Mouse (Mus musculus): ENCODE results near the gene Was. TPM values are rescaled to one million over a fixed set of nuclear protein-coding genes. Genes with fewer than 3 reads are reported as not detected.
"Not testable (repeated sequence)": the region's sequence is repeated elsewhere in the genome, so short reads cannot be mapped to it uniquely, and the experiment has no call there.

Was gene
- polyA plus RNA-seq, 1 experiment from 2014 or later, result 0.70 TPM

DNA sequence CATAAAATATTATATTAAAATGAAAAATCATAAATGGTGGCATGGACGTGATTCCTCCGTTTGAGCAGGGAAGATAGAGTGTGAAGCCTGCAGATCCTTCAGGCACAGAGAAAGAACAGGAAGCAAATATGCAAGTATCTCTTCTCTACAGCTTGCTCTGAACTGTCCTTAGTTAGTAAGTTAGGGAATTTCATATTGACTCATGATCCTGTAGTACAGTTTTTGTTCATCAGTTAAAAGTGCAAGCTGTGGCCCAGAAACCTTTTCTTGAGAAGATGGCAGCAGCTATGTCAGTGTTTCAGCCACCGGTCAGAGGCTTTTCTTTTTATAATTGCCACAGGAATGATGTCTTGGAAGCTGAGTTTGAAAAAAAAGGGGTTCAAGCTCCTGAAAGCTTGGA is 14.7 kb upstream of the Was start:
- WGBS, result 88% methylated on average over 3 of the region's 3 CpGs
- Histone ChIP-seq H3K4me2 (ENCODE audit: low read depth, low read length) (no peak overlapping the region), H3K27ac (ENCODE audit: low read length) (no peak overlapping the region), H3K36me3 (ENCODE audit: control insufficient read depth, insufficient read depth, low read length) (no peaks in the 10 kb centered on the region), H3K27me3 (ENCODE audit: control insufficient read depth, insufficient read depth, low read depth, low read length) (no peaks in the 10 kb centered on the region), H3K4me1 (replicated peaks; ENCODE audit: control insufficient read depth, insufficient read depth, low read length) (peaks cover 5% of the 10 kb centered on the region; the same call in 1 of the 2 replicates), H3K4me3 (ENCODE audit: low read length) (no peak overlapping the region), H3K9me3 (ENCODE audit: control insufficient read depth, low read length) (no peaks in the 10 kb centered on the region), H3K9ac (ENCODE audit: low read length) (no peak overlapping the region)
- no peak for ATAC-seq (ENCODE audit: low read depth)

DNA sequence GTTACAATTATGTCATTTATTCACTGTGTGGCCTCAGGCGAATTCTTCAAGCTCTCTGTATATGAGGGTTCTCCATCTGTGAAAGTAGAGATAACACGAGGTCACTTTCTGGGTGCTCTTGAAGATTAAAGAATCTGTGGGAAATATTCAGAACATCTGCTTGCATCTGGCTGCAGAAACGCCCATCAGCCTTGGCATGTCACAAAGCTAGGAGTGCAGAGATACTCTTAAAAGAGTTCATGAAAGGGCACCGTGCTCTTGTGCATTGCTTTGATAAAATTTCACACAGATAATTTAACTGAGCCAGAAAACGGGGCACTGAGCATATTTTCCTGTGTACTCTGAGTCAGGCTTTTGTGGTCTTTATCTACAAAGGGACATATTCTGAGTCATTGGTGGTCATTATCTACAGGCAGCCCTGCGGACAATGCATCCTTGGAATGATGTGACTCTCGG is 11.9 kb upstream of the Was start:
- no peak overlapping the region for H3K27ac ChIP-seq (ENCODE audit: low read length)
- no peaks in the 10 kb centered on the region for H3K27me3 ChIP-seq (ENCODE audit: control insufficient read depth, insufficient read depth, low read depth, low read length)
- WGBS, result 40% methylated on average over 7 of the region's 7 CpGs
- H3K4me1 ChIP-seq (replicated peaks; ENCODE audit: control insufficient read depth, insufficient read depth, low read length), result peaks cover 5% of the 10 kb centered on the region; the same call in 1 of the 2 replicates
- no peaks in the 10 kb centered on the region for H3K36me3 ChIP-seq (ENCODE audit: control insufficient read depth, insufficient read depth, low read length)
- no peaks in the 10 kb centered on the region for H3K9me3 ChIP-seq (ENCODE audit: control insufficient read depth, low read length)
- no peak overlapping the region for H3K9ac ChIP-seq (ENCODE audit: low read length)
- ATAC-seq (ENCODE audit: low read depth), result no peak
- H3K4me2 ChIP-seq (ENCODE audit: low read depth, low read length), result no peak overlapping the region
- H3K4me3 ChIP-seq (ENCODE audit: low read length), result no peak overlapping the region

DNA sequence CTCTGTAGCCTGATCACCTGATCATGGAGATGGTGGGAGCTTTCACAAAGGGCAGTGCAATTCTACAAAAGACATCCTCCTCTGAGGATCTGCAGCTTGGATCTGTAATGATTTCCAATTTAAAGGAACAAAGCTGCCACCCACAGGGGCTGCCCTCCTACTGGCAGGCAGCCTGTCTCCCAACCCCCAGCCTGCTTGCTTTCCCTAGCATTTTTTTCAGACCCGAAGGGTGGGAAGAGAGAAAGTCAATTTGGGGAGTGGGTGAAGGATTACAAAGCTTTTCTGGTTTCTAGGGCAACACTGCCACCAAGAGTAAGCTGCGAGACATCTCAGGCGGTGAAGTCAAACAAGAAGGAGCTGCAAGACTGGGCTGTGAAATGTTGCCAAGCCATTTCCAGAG is 10.7 kb upstream of the Was start:
- H3K4me1 ChIP-seq (replicated peaks; ENCODE audit: control insufficient read depth, insufficient read depth, low read length), result peaks cover 5% of the 10 kb centered on the region; the same call in 1 of the 2 replicates
- no peak for ATAC-seq (ENCODE audit: low read depth)
- no peaks in the 10 kb centered on the region for H3K36me3 ChIP-seq (ENCODE audit: control insufficient read depth, insufficient read depth, low read length)
- no peak overlapping the region for H3K4me2 ChIP-seq (ENCODE audit: low read depth, low read length)
- no peak overlapping the region for H3K9ac ChIP-seq (ENCODE audit: low read length)
- H3K27me3 ChIP-seq (ENCODE audit: control insufficient read depth, insufficient read depth, low read depth, low read length), result no peaks in the 10 kb centered on the region
- no peaks in the 10 kb centered on the region for H3K9me3 ChIP-seq (ENCODE audit: control insufficient read depth, low read length)
- no peak overlapping the region for H3K27ac ChIP-seq (ENCODE audit: low read length)
- WGBS, result 24% methylated on average over 3 of the region's 3 CpGs
- H3K4me3 ChIP-seq (ENCODE audit: low read length), result no peak overlapping the region

DNA sequence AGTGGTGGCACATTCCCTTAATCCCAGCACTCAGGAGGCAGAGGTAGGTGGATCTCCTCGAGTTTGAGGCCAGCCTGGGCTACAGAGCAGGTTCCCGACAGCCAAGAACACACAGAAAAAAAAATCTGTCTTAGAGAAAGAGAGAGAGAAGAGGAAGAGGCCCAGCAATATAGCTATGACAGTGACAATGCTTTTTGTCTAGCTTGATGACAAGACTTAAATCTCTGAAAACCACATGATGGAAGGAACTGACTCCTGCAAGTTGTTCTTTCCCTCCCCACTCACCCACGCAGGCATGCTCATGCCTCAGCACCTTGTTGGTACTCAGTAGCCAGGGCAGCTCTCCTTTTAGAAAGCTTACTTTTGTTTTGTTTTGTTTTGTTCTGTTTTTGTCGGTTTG is 9.1 kb upstream of the Was start:
- Histone ChIP-seq H3K27me3 (ENCODE audit: control insufficient read depth, insufficient read depth, low read depth, low read length) (no peaks in the 10 kb centered on the region), H3K27ac (ENCODE audit: low read length) (no peak overlapping the region), H3K4me2 (ENCODE audit: low read depth, low read length) (no peak overlapping the region), H3K4me3 (ENCODE audit: low read length) (no peak overlapping the region), H3K9me3 (ENCODE audit: control insufficient read depth, low read length) (no peaks in the 10 kb centered on the region), H3K4me1 (replicated peaks; ENCODE audit: control insufficient read depth, insufficient read depth, low read length) (peaks cover 5% of the 10 kb centered on the region; the same call in 1 of the 2 replicates), H3K36me3 (ENCODE audit: control insufficient read depth, insufficient read depth, low read length) (no peaks in the 10 kb centered on the region), H3K9ac (ENCODE audit: low read length) (no peak overlapping the region)
- 43% methylated on average over 4 of the region's 4 CpGs for WGBS
- ATAC-seq (ENCODE audit: low read depth), result no peak

DNA sequence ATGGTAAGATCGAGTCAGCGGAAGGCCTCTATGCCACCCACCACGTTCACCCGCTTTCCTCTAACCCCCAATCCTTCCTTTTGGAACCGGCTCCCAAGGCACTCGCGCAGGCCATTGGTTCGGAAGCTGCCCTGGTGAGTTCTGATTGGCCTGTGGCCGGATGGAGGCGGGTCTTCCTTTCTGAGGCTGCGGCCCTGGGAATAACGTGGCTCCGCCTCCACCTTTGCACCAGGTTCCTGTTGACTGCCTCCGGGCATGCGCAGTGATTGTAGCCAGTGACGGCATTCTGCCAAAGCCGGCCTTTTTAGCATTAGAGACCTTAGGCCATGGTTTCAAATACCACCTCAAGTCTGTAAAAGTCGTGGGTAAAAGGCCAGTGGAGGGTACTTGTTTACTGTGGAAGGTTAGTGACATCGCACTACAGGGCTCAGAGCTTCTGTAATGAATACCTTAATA is 6.5 kb upstream of the Was start:
- Histone ChIP-seq H3K4me1 (replicated peaks; ENCODE audit: control insufficient read depth, insufficient read depth, low read length) (peaks cover 5% of the 10 kb centered on the region; the same call in 1 of the 2 replicates), H3K36me3 (ENCODE audit: control insufficient read depth, insufficient read depth, low read length) (no peaks in the 10 kb centered on the region), H3K27me3 (ENCODE audit: control insufficient read depth, insufficient read depth, low read depth, low read length) (no peaks in the 10 kb centered on the region), H3K4me2 (ENCODE audit: low read depth, low read length) (peak overlapping the region; percentile 54), H3K4me3 (ENCODE audit: low read length) (peak overlapping the region; percentile 36), H3K9me3 (ENCODE audit: control insufficient read depth, low read length) (no peaks in the 10 kb centered on the region), H3K27ac (ENCODE audit: low read length) (peak overlapping the region; percentile 52), H3K9ac (ENCODE audit: low read length) (peak overlapping the region; percentile 46)
- 8% methylated on average over 17 of the region's 19 CpGs for WGBS
- peak; percentile 98 for ATAC-seq (ENCODE audit: low read depth)

DNA sequence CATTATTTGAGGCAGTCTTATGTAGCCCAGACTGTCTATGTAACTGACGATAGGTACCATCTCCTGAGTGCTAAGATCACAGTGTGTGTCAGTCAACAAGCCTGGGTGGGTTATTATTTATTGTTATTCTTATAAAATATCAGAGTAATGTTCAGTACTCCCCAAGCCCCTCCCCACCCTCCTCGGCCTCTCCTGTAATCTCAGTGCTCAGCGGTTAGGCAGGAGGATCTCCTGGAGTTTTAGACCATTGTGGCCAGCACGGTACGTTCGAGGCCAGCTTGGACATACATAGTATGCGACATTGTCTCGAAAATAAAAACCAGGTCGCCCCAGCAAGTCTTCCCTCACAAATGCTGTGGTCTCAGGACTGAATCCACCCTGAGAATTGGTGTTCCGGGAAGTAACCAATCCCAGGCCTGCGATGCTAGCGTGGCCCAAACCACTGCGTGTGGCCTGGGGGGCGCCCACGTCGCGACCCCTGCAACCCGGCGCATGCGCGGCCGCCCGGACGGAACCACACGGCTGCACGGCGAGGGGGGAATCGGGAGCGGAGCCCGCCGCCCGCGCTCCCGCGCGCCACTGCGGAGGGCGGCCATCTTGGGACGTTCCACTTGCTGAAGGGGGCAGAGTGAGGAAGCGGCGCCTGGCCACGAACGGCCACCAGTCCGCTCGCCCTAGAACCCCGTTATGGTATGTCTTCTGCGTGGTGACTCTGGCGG is 5.9 kb upstream of the Was start:
- WGBS, result 15% methylated on average over 16 of the region's 48 CpGs
- not testable (repeated sequence) for H3K9ac ChIP-seq (ENCODE audit: low read length); H3K27me3 ChIP-seq (ENCODE audit: control insufficient read depth, insufficient read depth, low read depth, low read length); H3K9me3 ChIP-seq (ENCODE audit: control insufficient read depth, low read length); H3K36me3 ChIP-seq (ENCODE audit: control insufficient read depth, insufficient read depth, low read length); H3K4me1 ChIP-seq (replicated peaks; ENCODE audit: control insufficient read depth, insufficient read depth, low read length); H3K27ac ChIP-seq (ENCODE audit: low read length)
- H3K4me2 ChIP-seq (ENCODE audit: low read depth, low read length), result peak overlapping the region; percentile 44
- peak overlapping the region; percentile 40 for H3K4me3 ChIP-seq (ENCODE audit: low read length)
- ATAC-seq (ENCODE audit: low read depth), result peak; percentile 94

DNA sequence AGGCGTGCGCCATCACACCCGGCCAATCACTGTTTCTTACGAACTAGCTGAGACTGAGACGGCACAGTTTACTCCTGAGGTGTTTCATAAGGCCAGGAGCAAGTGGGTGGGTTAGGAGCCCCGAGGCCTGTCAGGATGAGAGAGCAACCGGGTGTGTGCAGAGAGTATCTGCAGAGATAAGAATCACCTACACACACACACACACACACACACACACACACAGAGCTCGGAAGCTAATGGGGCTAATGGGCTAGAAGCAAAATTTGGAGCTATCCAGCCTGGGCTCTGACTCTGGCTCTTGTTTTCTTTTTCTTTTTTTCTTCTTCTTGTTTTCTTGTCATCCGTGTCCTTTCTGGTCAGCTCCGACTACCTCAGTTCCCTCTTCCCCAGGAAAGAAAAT is 5.2 kb upstream of the Was start:
- no peaks in the 10 kb centered on the region for H3K9me3 ChIP-seq (ENCODE audit: control insufficient read depth, low read length)
- peak overlapping the region; percentile 40 for H3K4me3 ChIP-seq (ENCODE audit: low read length)
- H3K9ac ChIP-seq (ENCODE audit: low read length), result no peak overlapping the region
- H3K4me2 ChIP-seq (ENCODE audit: low read depth, low read length), result peak overlapping the region; percentile 44
- ATAC-seq (ENCODE audit: low read depth), result no peak
- no peaks in the 10 kb centered on the region for H3K36me3 ChIP-seq (ENCODE audit: control insufficient read depth, insufficient read depth, low read length)
- H3K27ac ChIP-seq (ENCODE audit: low read length), result no peak overlapping the region
- 69% methylated on average over 10 of the region's 10 CpGs for WGBS
- no peaks in the 10 kb centered on the region for H3K4me1 ChIP-seq (replicated peaks; ENCODE audit: control insufficient read depth, insufficient read depth, low read length)
- H3K27me3 ChIP-seq (ENCODE audit: control insufficient read depth, insufficient read depth, low read depth, low read length), result no peaks in the 10 kb centered on the region

DNA sequence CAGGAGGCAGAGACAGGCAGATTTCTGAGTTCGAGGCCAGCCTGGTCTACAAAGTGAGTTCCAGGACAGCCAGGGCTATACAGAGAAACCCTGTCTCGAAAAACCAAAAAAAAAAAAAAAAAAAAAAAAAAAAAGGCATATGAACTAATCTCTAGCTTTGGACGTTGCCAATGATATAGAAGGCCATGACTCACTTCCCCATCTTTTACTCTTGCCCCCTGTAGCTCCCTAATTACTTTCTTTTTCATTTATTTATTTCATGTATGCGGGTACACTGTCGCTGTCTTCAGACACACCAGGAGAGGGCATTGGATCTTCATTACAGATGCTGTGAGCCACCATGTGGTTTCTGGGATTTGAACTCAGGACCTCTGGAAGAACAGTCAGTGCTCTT is 653 bp upstream of the Was start:
- H3K36me3 ChIP-seq (ENCODE audit: control insufficient read depth, insufficient read depth, low read length); H3K9ac ChIP-seq (ENCODE audit: low read length); H3K4me2 ChIP-seq (ENCODE audit: low read depth, low read length); ATAC-seq (ENCODE audit: low read depth); H3K9me3 ChIP-seq (ENCODE audit: control insufficient read depth, low read length); H3K4me1 ChIP-seq (replicated peaks; ENCODE audit: control insufficient read depth, insufficient read depth, low read length); H3K4me3 ChIP-seq (ENCODE audit: low read length); H3K27ac ChIP-seq (ENCODE audit: low read length); H3K27me3 ChIP-seq (ENCODE audit: control insufficient read depth, insufficient read depth, low read depth, low read length): not testable (repeated sequence)
- 72% methylated on average over 4 of the region's 5 CpGs for WGBS

DNA sequence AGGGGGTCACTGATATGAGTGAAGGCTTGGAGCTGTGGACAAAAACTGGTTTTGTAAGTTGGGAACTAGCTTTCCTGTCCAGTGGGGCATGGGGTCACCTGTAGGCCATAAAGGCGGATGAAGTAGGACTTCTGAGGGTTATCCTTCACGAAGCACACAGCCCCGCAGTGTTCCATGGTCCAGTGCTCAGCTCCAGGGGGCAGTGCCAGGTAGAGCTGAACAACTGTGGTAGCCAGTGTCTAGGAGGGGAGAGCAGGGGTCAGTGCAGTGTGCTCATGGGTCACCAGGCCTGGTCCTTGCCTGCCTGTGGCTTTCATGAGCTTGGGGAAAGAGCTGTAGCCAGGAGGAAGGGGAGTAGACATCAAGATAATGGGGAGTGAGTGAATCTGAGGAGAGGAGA is 552 bp downstream of the Was start:
- 84% methylated on average over 3 of the region's 3 CpGs for WGBS
- Histone ChIP-seq H3K4me3 (ENCODE audit: low read length) (no peak overlapping the region), H3K9ac (ENCODE audit: low read length) (no peak overlapping the region), H3K4me2 (ENCODE audit: low read depth, low read length) (no peak overlapping the region), H3K4me1 (replicated peaks; ENCODE audit: control insufficient read depth, insufficient read depth, low read length) (no peaks in the 10 kb centered on the region), H3K27me3 (ENCODE audit: control insufficient read depth, insufficient read depth, low read depth, low read length) (no peaks in the 10 kb centered on the region), H3K36me3 (ENCODE audit: control insufficient read depth, insufficient read depth, low read length) (no peaks in the 10 kb centered on the region), H3K9me3 (ENCODE audit: control insufficient read depth, low read length) (no peaks in the 10 kb centered on the region), H3K27ac (ENCODE audit: low read length) (no peak overlapping the region)
- no peak for ATAC-seq (ENCODE audit: low read depth)
